In genomic region chr9:113742361-113742794, GRCm38 (mm10) we compare ENCODE assay signal across 8 mouse cellular contexts. TPM values are rescaled to one million over a fixed set of nuclear protein-coding genes. Genes with fewer than 3 reads are reported as not detected.
DNase-seq lines count a peak whose midpoint lies in the region; ATAC-seq and TF ChIP-seq lines count a peak whose summit lies in the region.

No protein-coding gene starts in this region.

- peaks cover 2% of the 10 kb centered on the region; the same call in 1 of the 2 replicates for H3K27me3 ChIP-seq in G1E (ENCODE audit: insufficient read depth, low read length)
- no peaks in the 10 kb centered on the region for H3K27me3 ChIP-seq in heart, embryonic 13.5 days (replicated peaks)
- no peaks in the 10 kb centered on the region for H3K27me3 ChIP-seq in kidney, postnatal 0 days (ENCODE audit: insufficient read depth, low read length)
- H3K27me3 ChIP-seq in lung, embryonic 14.5 days (ENCODE audit: insufficient read depth, low read length) = no peaks in the 10 kb centered on the region

- WGBS in heart, embryonic 13.5 days = 3% methylated on average over 17 of the region's 17 CpGs
- WGBS in kidney, postnatal 0 days = 2% methylated on average over 17 of the region's 17 CpGs
- 3% methylated on average over 17 of the region's 17 CpGs for WGBS in lung, embryonic 14.5 days

- peak overlapping the region; percentile 79; the same call in 1 of the 2 replicates for H3K27ac ChIP-seq in heart, embryonic 13.5 days (replicated peaks)
- H3K27ac ChIP-seq in kidney, postnatal 0 days = no peak overlapping the region
- no peak overlapping the region for H3K27ac ChIP-seq in lung, embryonic 14.5 days (ENCODE audit: low read depth)

- no peak for TF ChIP-seq CTCF in G1E (IDR thresholded peaks at IDR 0.05; ENCODE audit: low read depth, low read length)
- peak; percentile 68 for TF ChIP-seq CTCF in kidney, postnatal 0 days (IDR thresholded peaks at IDR 0.05; ENCODE audit: low read depth)
- TF ChIP-seq CTCF in lung, embryonic 14.5 days (IDR thresholded peaks at IDR 0.05; ENCODE audit: low read depth) = peak; percentile 44

- no peaks in the 10 kb centered on the region for H3K9me3 ChIP-seq in G1E (replicated peaks)
- no peaks in the 10 kb centered on the region for H3K9me3 ChIP-seq in heart, embryonic 13.5 days
- no peaks in the 10 kb centered on the region for H3K9me3 ChIP-seq in kidney, postnatal 0 days (replicated peaks; ENCODE audit: low read length)
- H3K9me3 ChIP-seq in lung, embryonic 14.5 days (ENCODE audit: low read depth, low read length) = no peaks in the 10 kb centered on the region

- peaks cover 29% of the 10 kb centered on the region for H3K4me1 ChIP-seq in G1E (ENCODE audit: insufficient read depth, low read depth, low read length)
- H3K4me1 ChIP-seq in heart, embryonic 13.5 days = peaks cover 29% of the 10 kb centered on the region
- H3K4me1 ChIP-seq in kidney, postnatal 0 days (replicated peaks; ENCODE audit: insufficient read depth, low read length) = no peaks in the 10 kb centered on the region
- 0 out of 2 replicates have a peak, but pooled peaks cover 3% of the 10 kb centered on the region for H3K4me1 ChIP-seq in lung, embryonic 14.5 days (ENCODE audit: insufficient read depth)

- peak overlapping the region; percentile 100 for H3K4me2 ChIP-seq in heart, embryonic 13.5 days
- peak overlapping the region; percentile 99 for H3K4me2 ChIP-seq in kidney, postnatal 0 days (ENCODE audit: low read length)
- peak overlapping the region; percentile 81 for H3K4me2 ChIP-seq in lung, embryonic 14.5 days

- peak overlapping the region; percentile 99 for H3K4me3 ChIP-seq in G1E (ENCODE audit: low read depth, low read length)
- peak overlapping the region; percentile 85 for H3K4me3 ChIP-seq in heart, embryonic 13.5 days
- H3K4me3 ChIP-seq in kidney, postnatal 0 days (replicated peaks; ENCODE audit: low read depth, low read length) = peak overlapping the region; percentile 98
- H3K4me3 ChIP-seq in lung, embryonic 14.5 days (ENCODE audit: low read depth, low read length) = peak overlapping the region; percentile 95

- peak overlapping the region; percentile 93 for H3K9ac ChIP-seq in heart, embryonic 13.5 days
- peak overlapping the region; percentile 89 for H3K9ac ChIP-seq in kidney, postnatal 0 days (ENCODE audit: low read depth, low read length)
- peak overlapping the region; percentile 85 for H3K9ac ChIP-seq in lung, embryonic 14.5 days

- ATAC-seq in G1E (ENCODE audit: extremely low read depth, insufficient number of reproducible peaks, low FRiP score, poor library complexity, severe bottlenecking) = no peak
- ATAC-seq in heart, embryonic 13.5 days (ENCODE audit: extremely low read depth, insufficient number of reproducible peaks, low FRiP score, low TSS enrichment) = no peak
- no peak for ATAC-seq in kidney, postnatal 0 days (replicated peaks; ENCODE audit: low FRiP score, low read depth)
- no peak for ATAC-seq in lung, embryonic 14.5 days (ENCODE audit: insufficient read depth)

- DNase-seq in 416B (ENCODE audit: low read depth) (peak; percentile 75), G1E (ENCODE audit: low spot score) (peak; percentile 7)
- DNase-seq in embryo, embryonic 10.5 days (ENCODE audit: low spot score) = peak; percentile 39
- DNase-seq in kidney, postnatal 0 days (ENCODE audit: low spot score) = peak; percentile 89
- peak; percentile 70 for DNase-seq in lung, embryonic 14.5 days
- peak; percentile 62 for DNase-seq in retina, embryonic 14.5 days (ENCODE audit: low spot score)
- no peak for DNase-seq in ovary, postnatal 10 days (ENCODE audit: low spot score)

- peaks cover 20% of the 10 kb centered on the region for H3K36me3 ChIP-seq in G1E (replicated peaks)
- no peaks in the 10 kb centered on the region for H3K36me3 ChIP-seq in heart, embryonic 13.5 days
- no peaks in the 10 kb centered on the region for H3K36me3 ChIP-seq in kidney, postnatal 0 days (ENCODE audit: insufficient read depth, low read length)
- no peaks in the 10 kb centered on the region for H3K36me3 ChIP-seq in lung, embryonic 14.5 days (ENCODE audit: insufficient read depth)

RNA-seq across cellular contexts. Expression of gene Clasp2, which starts 1.1 kb away (rescaled TPM):
- total RNA-seq in G1E (2014; fragmentation: Nextera tagmentation) (83.4 and 92.0 TPM in 2 replicates), G1E (2017) (40.4 and 41.8 TPM in 2 replicates)
- 7.9 and 8.7 TPM in 2 replicates for polyA plus RNA-seq in G1E (2012)
- 20.3 and 21.0 TPM in 2 replicates for polyA plus RNA-seq in heart, embryonic 13.5 days (2015; fragmentation: Nextera tagmentation; extraction: Ambion mirVana)
- 12.7 and 14.5 TPM in 2 replicates for polyA plus RNA-seq in kidney, postnatal 0 days (2015; fragmentation: Nextera tagmentation; extraction: Ambion mirVana)
- polyA plus RNA-seq in lung, embryonic 14.5 days (2014; fragmentation: Nextera tagmentation; extraction: Ambion mirVana) = 30.2 and 34.2 TPM in 2 replicates

RNA-seq across cellular contexts. Expression of gene Pdcd6ip, which starts 34.3 kb away (rescaled TPM):
- total RNA-seq in G1E (2014; fragmentation: Nextera tagmentation) (211 and 215 TPM in 2 replicates), G1E (2017) (66.9 and 89.7 TPM in 2 replicates)
- 224 and 271 TPM in 2 replicates for polyA plus RNA-seq in G1E (2012)
- polyA plus RNA-seq in heart, embryonic 13.5 days (2015; fragmentation: Nextera tagmentation; extraction: Ambion mirVana) = 57.5 and 59.6 TPM in 2 replicates
- polyA plus RNA-seq in kidney, postnatal 0 days (2015; fragmentation: Nextera tagmentation; extraction: Ambion mirVana) = 69.1 and 71.9 TPM in 2 replicates
- polyA plus RNA-seq in lung, embryonic 14.5 days (2014; fragmentation: Nextera tagmentation; extraction: Ambion mirVana) = 77.0 and 80.0 TPM in 2 replicates
